Mouse (Mus musculus): ENCODE data around the gene Stil. TPM values are rescaled to one million over a fixed set of nuclear protein-coding genes. Genes with fewer than 3 reads are reported as not detected.

The Stil gene
- polyA plus RNA-seq, 1 experiment = 0.13 TPM

GRCm38 (mm10) chr4:115056921-115057673 is 57.1 kb downstream of the Stil start:
- Histone ChIP-seq H3K27ac (ENCODE audit: insufficient read depth, low read depth, low read length) (peak overlapping the region; percentile 64), H3K4me3 (ENCODE audit: insufficient read depth, low read depth, low read length) (peak overlapping the region; percentile 56), H3K36me3 (ENCODE audit: control insufficient read depth, insufficient read depth, low read length) (no peaks in the 10 kb centered on the region), H3K4me1 (ENCODE audit: control insufficient read depth, insufficient read depth, low read length) (peaks cover 4% of the 10 kb centered on the region; the same call in 1 of the 2 replicates), H3K27me3 (replicated peaks; ENCODE audit: control insufficient read depth, insufficient read depth, low read length) (peaks cover 9% of the 10 kb centered on the region)
- TF ChIP-seq POLR2A (IDR thresholded peaks at IDR 0.05; ENCODE audit: low read depth, low read length) (no peak), CTCF (conservative IDR thresholded peaks at IDR 0.05; ENCODE audit: insufficient read depth, insufficient read length, low read depth, low read length) (no peak)
- peak; percentile 76 for DNase-seq
- 1% methylated on average over 48 of the region's 48 CpGs for WGBS

GRCm38 (mm10) chr4:115057674-115058316 is 57.8 kb downstream of the Stil start:
- peak overlapping the region; percentile 79 for H3K27ac ChIP-seq (ENCODE audit: insufficient read depth, low read depth, low read length)
- TF ChIP-seq POLR2A (IDR thresholded peaks at IDR 0.05; ENCODE audit: low read depth, low read length) (no peak), CTCF (conservative IDR thresholded peaks at IDR 0.05; ENCODE audit: insufficient read depth, insufficient read length, low read depth, low read length) (no peak)
- H3K4me1 ChIP-seq (ENCODE audit: control insufficient read depth, insufficient read depth, low read length) = peaks cover 4% of the 10 kb centered on the region; the same call in 1 of the 2 replicates
- WGBS = 6% methylated on average over 33 of the region's 33 CpGs
- H3K27me3 ChIP-seq (replicated peaks; ENCODE audit: control insufficient read depth, insufficient read depth, low read length) = peaks cover 9% of the 10 kb centered on the region
- H3K4me3 ChIP-seq (ENCODE audit: insufficient read depth, low read depth, low read length) = peak overlapping the region; percentile 56
- peak; percentile 19 for DNase-seq
- H3K36me3 ChIP-seq (ENCODE audit: control insufficient read depth, insufficient read depth, low read length) = no peaks in the 10 kb centered on the region

- 9% methylated on average over 20 of the region's 20 CpGs for WGBS
- H3K27ac ChIP-seq (ENCODE audit: insufficient read depth, low read depth, low read length) = peak overlapping the region; percentile 79
- no peaks in the 10 kb centered on the region for H3K36me3 ChIP-seq (ENCODE audit: control insufficient read depth, insufficient read depth, low read length)
- DNase-seq = peak; percentile 42
- H3K27me3 ChIP-seq (replicated peaks; ENCODE audit: control insufficient read depth, insufficient read depth, low read length) = peaks cover 13% of the 10 kb centered on the region
- TF ChIP-seq CTCF (conservative IDR thresholded peaks at IDR 0.05; ENCODE audit: insufficient read depth, insufficient read length, low read depth, low read length) (no peak), POLR2A (IDR thresholded peaks at IDR 0.05; ENCODE audit: low read depth, low read length) (no peak)
- peaks cover 4% of the 10 kb centered on the region; the same call in 1 of the 2 replicates for H3K4me1 ChIP-seq (ENCODE audit: control insufficient read depth, insufficient read depth, low read length)
- H3K4me3 ChIP-seq (ENCODE audit: insufficient read depth, low read depth, low read length) = peak overlapping the region; percentile 14; the same call in 1 of the 2 replicates
Measured at GRCm38 (mm10) chr4:115058317-115058761, 58.4 kb downstream of the Stil start.

- no peaks in the 10 kb centered on the region for H3K36me3 ChIP-seq (ENCODE audit: control insufficient read depth, insufficient read depth, low read length)
- 0 out of 2 replicates have a peak overlapping the region, but pooled peaks have one; percentile 34 for H3K27ac ChIP-seq (ENCODE audit: insufficient read depth, low read depth, low read length)
- H3K4me3 ChIP-seq (ENCODE audit: insufficient read depth, low read depth, low read length) = peak overlapping the region; percentile 24; the same call in 1 of the 2 replicates
- WGBS = 19% methylated on average over 23 of the region's 23 CpGs
- peaks cover 4% of the 10 kb centered on the region; the same call in 1 of the 2 replicates for H3K4me1 ChIP-seq (ENCODE audit: control insufficient read depth, insufficient read depth, low read length)
- no peak for TF ChIP-seq POLR2A (IDR thresholded peaks at IDR 0.05; ENCODE audit: low read depth, low read length)
- TF ChIP-seq CTCF (conservative IDR thresholded peaks at IDR 0.05; ENCODE audit: insufficient read depth, insufficient read length, low read depth, low read length) = no peak
- peaks cover 17% of the 10 kb centered on the region for H3K27me3 ChIP-seq (replicated peaks; ENCODE audit: control insufficient read depth, insufficient read depth, low read length)
- peak; percentile 22 for DNase-seq
Measured at GRCm38 (mm10) chr4:115058871-115059590, 59.1 kb downstream of the Stil start.

- peak; percentile 58 for DNase-seq
- Histone ChIP-seq H3K4me1 (ENCODE audit: control insufficient read depth, insufficient read depth, low read length) (peaks cover 4% of the 10 kb centered on the region; the same call in 1 of the 2 replicates), H3K36me3 (ENCODE audit: control insufficient read depth, insufficient read depth, low read length) (no peaks in the 10 kb centered on the region), H3K27me3 (replicated peaks; ENCODE audit: control insufficient read depth, insufficient read depth, low read length) (peaks cover 19% of the 10 kb centered on the region), H3K27ac (ENCODE audit: insufficient read depth, low read depth, low read length) (peak overlapping the region; percentile 31; the same call in 1 of the 2 replicates), H3K4me3 (ENCODE audit: insufficient read depth, low read depth, low read length) (peak overlapping the region; percentile 52)
- TF ChIP-seq POLR2A (IDR thresholded peaks at IDR 0.05; ENCODE audit: low read depth, low read length) (no peak), CTCF (conservative IDR thresholded peaks at IDR 0.05; ENCODE audit: insufficient read depth, insufficient read length, low read depth, low read length) (no peak)
- 38% methylated on average over 12 of the region's 12 CpGs for WGBS
Measured at GRCm38 (mm10) chr4:115059871-115060270, 59.9 kb downstream of the Stil start.

- Histone ChIP-seq H3K27ac (ENCODE audit: insufficient read depth, low read depth, low read length) (no peak overlapping the region), H3K4me1 (ENCODE audit: control insufficient read depth, insufficient read depth, low read length) (peaks cover 4% of the 10 kb centered on the region; the same call in 1 of the 2 replicates), H3K27me3 (replicated peaks; ENCODE audit: control insufficient read depth, insufficient read depth, low read length) (peaks cover 19% of the 10 kb centered on the region), H3K4me3 (ENCODE audit: insufficient read depth, low read depth, low read length) (no peak overlapping the region), H3K36me3 (ENCODE audit: control insufficient read depth, insufficient read depth, low read length) (no peaks in the 10 kb centered on the region)
- DNase-seq = no peak
- WGBS = 40% methylated on average over 3 of the region's 3 CpGs
- TF ChIP-seq CTCF (conservative IDR thresholded peaks at IDR 0.05; ENCODE audit: insufficient read depth, insufficient read length, low read depth, low read length) (no peak), POLR2A (IDR thresholded peaks at IDR 0.05; ENCODE audit: low read depth, low read length) (no peak)
Measured at GRCm38 (mm10) chr4:115060753-115061152, 60.8 kb downstream of the Stil start.

All from kidney, adult 2 months (tissue).